Mouse (Mus musculus) cerebellum, postnatal 25 days (tissue): ENCODE measurements around the gene Haus3.

Source experiments
- DNase-seq, 2 experiments: peaks; one replicate each; pipeline ENCODE4 v3.0.0; 2021; ENCODE audit warnings: mixed read lengths in 2 of 2

The Haus3 gene

GRCm38 (mm10) chr5:34186391-34186790, 17.1 kb upstream of the Haus3 start:
- DNase-seq: peak in 1 of 2 experiments; percentile 39

GRCm38 (mm10) chr5:34185791-34186190, 16.5 kb upstream of the Haus3 start:
- DNase-seq: peak in 1 of 2 experiments; percentile 18

GRCm38 (mm10) chr5:34185051-34185580, 15.8 kb upstream of the Haus3 start:
- DNase-seq: peak; percentile 14 to 17

- peak in 1 of 2 experiments; percentile 12 for DNase-seq
These were observed 14.6 kb upstream of the Haus3 start for GRCm38 (mm10) chr5:34183976-34184375.

GRCm38 (mm10) chr5:34183156-34183880, 14.0 kb upstream of the Haus3 start:
- peak; percentile 16 to 38 for DNase-seq

GRCm38 (mm10) chr5:34182486-34182885, 13.2 kb upstream of the Haus3 start:
- peak; percentile 25 to 51 for DNase-seq

GRCm38 (mm10) chr5:34177821-34178220, 8.5 kb upstream of the Haus3 start:
- DNase-seq: no peak

GRCm38 (mm10) chr5:34177091-34177490, 7.8 kb upstream of the Haus3 start:
- peak; percentile 67 to 80 for DNase-seq

GRCm38 (mm10) chr5:34176691-34177090, 7.4 kb upstream of the Haus3 start:
- peak in 1 of 2 experiments; percentile 60 for DNase-seq

GRCm38 (mm10) chr5:34175403-34175694, 6.0 kb upstream of the Haus3 start:
- peak in 1 of 2 experiments; percentile 63 for DNase-seq

- peak; percentile 41 to 55 for DNase-seq
These were observed 5.4 kb upstream of the Haus3 start for GRCm38 (mm10) chr5:34174550-34175402.

GRCm38 (mm10) chr5:34174021-34174420, 4.7 kb upstream of the Haus3 start:
- peak in 1 of 2 experiments; percentile 32 for DNase-seq

- peak in 1 of 2 experiments; percentile 42 for DNase-seq
These were observed 1.4 kb upstream of the Haus3 start for GRCm38 (mm10) chr5:34170726-34171125.

- no peak for DNase-seq
These were observed 627 bp upstream of the Haus3 start for GRCm38 (mm10) chr5:34169954-34170353.

GRCm38 (mm10) chr5:34167857-34168256, 1.5 kb downstream of the Haus3 start:
- no peak for DNase-seq

GRCm38 (mm10) chr5:34165793-34166192, 3.5 kb downstream of the Haus3 start:
- no peak for DNase-seq

- no peak for DNase-seq
These were observed 20.9 kb downstream of the Haus3 start for GRCm38 (mm10) chr5:34148476-34148875.

- no peak for DNase-seq
These were observed 21.8 kb downstream of the Haus3 start for GRCm38 (mm10) chr5:34147554-34147953.

GRCm38 (mm10) chr5:34139751-34140150, 29.6 kb downstream of the Haus3 start:
- peak; percentile 42 to 69 for DNase-seq

GRCm38 (mm10) chr5:34132731-34133130, 36.6 kb downstream of the Haus3 start:
- no peak for DNase-seq

- no peak for DNase-seq
These were observed 45.2 kb downstream of the Haus3 start for GRCm38 (mm10) chr5:34124131-34124530.

GRCm38 (mm10) chr5:34119121-34119856, 50.0 kb downstream of the Haus3 start:
- DNase-seq: peak; percentile 74 to 88

- no peak for DNase-seq
These were observed 63.6 kb downstream of the Haus3 start for GRCm38 (mm10) chr5:34105681-34106080.
